In the genomic region with DNA sequence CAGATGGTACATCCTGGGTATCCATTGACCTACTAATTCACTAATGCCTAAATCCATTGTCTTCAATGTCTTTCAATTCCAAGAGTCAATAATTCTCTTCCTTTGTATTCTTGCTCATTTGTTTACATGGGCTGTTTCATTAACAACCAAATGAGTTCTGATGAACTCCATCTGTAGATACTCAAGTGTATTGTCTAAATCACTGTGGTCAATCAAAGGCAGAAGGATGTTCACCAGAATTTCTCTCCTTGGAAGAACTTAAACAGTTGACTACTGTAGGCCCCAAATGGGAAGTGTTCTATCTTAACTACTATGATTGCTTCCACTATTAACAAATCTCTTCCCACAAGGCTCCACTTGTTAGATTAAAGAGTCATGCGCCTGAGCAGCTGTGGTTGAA, we compare ENCODE assay signal across 16 mouse cellular contexts.
"Had no signal": no experiment of that assay in that cellular context is flagged by ENCODE, and none has a peak within 500 bp of the region (broad histone marks: within the 10 kb centered on the region; RNA-seq: fewer than 3 reads in every experiment).

No protein-coding gene starts in this region.

- DNase-seq: heart, postnatal 10 days; heart, postnatal 14 days; heart, postnatal 36 days; heart, postnatal 4 days; kidney, adult 11 months; kidney, adult 18-20 months; kidney, adult 2 months; kidney, adult 8-10 months; kidney, adult 9 months; kidney, postnatal 10 days; kidney, postnatal 14 days; kidney, postnatal 25 days; kidney, postnatal 36 days; kidney, postnatal 4 days; layer of hippocampus, adult 9-11 months; layer of hippocampus, postnatal 36 days had no signal
